ENCODE assay signal across 9 mouse cellular contexts in the genomic region with DNA sequence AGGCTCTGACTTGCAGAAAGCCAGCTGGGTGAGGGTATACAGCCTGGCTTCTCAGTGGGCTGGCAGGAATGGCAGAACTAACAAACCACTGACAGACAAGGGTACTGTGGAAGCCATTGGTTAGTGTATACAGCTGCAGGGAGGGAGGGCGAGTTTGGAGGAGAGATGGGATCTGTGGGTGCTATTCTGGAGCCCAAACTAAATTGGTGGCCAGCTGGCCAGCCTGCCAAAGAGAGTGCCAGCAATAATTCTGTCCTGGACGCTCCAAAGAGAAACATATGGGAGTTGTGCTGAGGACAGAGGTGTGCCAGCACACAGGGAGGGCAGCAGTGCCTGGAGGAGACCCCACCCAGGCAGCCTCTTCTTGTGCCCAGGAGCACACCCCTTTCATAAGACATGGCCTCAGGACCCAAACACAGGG. TPM values are rescaled to one million over a fixed set of nuclear protein-coding genes. Genes with fewer than 3 reads are reported as not detected.
DNase-seq lines count a peak whose midpoint lies in the region; ATAC-seq lines count a peak whose summit lies in the region.
"Had no signal": no experiment of that assay in that cellular context is flagged by ENCODE, and none has a peak within 500 bp of the region (broad histone marks: within the 10 kb centered on the region; RNA-seq: fewer than 3 reads in every experiment).

No protein-coding gene starts in this region.

- H3K4me3 ChIP-seq in kidney, embryonic 16.5 days (ENCODE audit: low read length), result peak overlapping the region; percentile 16
- no peak overlapping the region for H3K4me3 ChIP-seq in embryonic facial prominence, embryonic 14.5 days (ENCODE audit: low read depth, low read length)
- H3K4me3 ChIP-seq in hindbrain, embryonic 12.5 days, result no peak overlapping the region
- H3K4me3 ChIP-seq in midbrain, embryonic 13.5 days (replicated peaks), result no peak overlapping the region

- H3K36me3 ChIP-seq in kidney, embryonic 16.5 days (ENCODE audit: insufficient read depth, low read length), result no peaks in the 10 kb centered on the region
- H3K36me3 ChIP-seq in embryonic facial prominence, embryonic 14.5 days (ENCODE audit: control insufficient read depth, insufficient read depth, low read length), result peaks cover 13% of the 10 kb centered on the region
- H3K36me3 ChIP-seq in hindbrain, embryonic 12.5 days, result 0 out of 2 replicates have a peak, but pooled peaks cover 7% of the 10 kb centered on the region
- peaks cover 44% of the 10 kb centered on the region for H3K36me3 ChIP-seq in midbrain, embryonic 13.5 days

- no peaks in the 10 kb centered on the region for H3K27me3 ChIP-seq in kidney, embryonic 16.5 days (ENCODE audit: insufficient read depth, low read length)
- no peaks in the 10 kb centered on the region for H3K27me3 ChIP-seq in embryonic facial prominence, embryonic 14.5 days (replicated peaks; ENCODE audit: control insufficient read depth, insufficient read depth, low read length)
- H3K27me3 ChIP-seq in hindbrain, embryonic 12.5 days, result no peaks in the 10 kb centered on the region
- H3K27me3 ChIP-seq in midbrain, embryonic 13.5 days, result no peaks in the 10 kb centered on the region

- 70% methylated on average over 2 of the region's 2 CpGs for WGBS in kidney, embryonic 16.5 days
- 65% methylated on average over 2 of the region's 2 CpGs for WGBS in embryonic facial prominence, embryonic 14.5 days
- 76% methylated on average over 2 of the region's 2 CpGs for WGBS in hindbrain, embryonic 12.5 days
- 89% methylated on average over 2 of the region's 2 CpGs for WGBS in midbrain, embryonic 13.5 days

- H3K9me3 ChIP-seq in kidney, embryonic 16.5 days (ENCODE audit: low read length), result no peaks in the 10 kb centered on the region
- no peaks in the 10 kb centered on the region for H3K9me3 ChIP-seq in embryonic facial prominence, embryonic 14.5 days (ENCODE audit: control insufficient read depth, low read length)
- H3K9me3 ChIP-seq in hindbrain, embryonic 12.5 days (replicated peaks), result no peaks in the 10 kb centered on the region
- no peaks in the 10 kb centered on the region for H3K9me3 ChIP-seq in midbrain, embryonic 13.5 days

- peak overlapping the region; percentile 62 for H3K9ac ChIP-seq in kidney, embryonic 16.5 days (replicated peaks; ENCODE audit: low read length)
- peak overlapping the region; percentile 39 for H3K9ac ChIP-seq in embryonic facial prominence, embryonic 14.5 days (ENCODE audit: low read depth, low read length)
- H3K9ac ChIP-seq in hindbrain, embryonic 12.5 days, result 0 out of 2 replicates have a peak overlapping the region, but pooled peaks have one; percentile 19
- no peak overlapping the region for H3K9ac ChIP-seq in midbrain, embryonic 13.5 days (replicated peaks)

- peak overlapping the region; percentile 94 for H3K27ac ChIP-seq in kidney, embryonic 16.5 days (ENCODE audit: low read length)
- H3K27ac ChIP-seq in embryonic facial prominence, embryonic 14.5 days (replicated peaks; ENCODE audit: low read depth, low read length), result peak overlapping the region; percentile 65
- peak overlapping the region; percentile 65 for H3K27ac ChIP-seq in hindbrain, embryonic 12.5 days
- H3K27ac ChIP-seq in midbrain, embryonic 13.5 days, result peak overlapping the region; percentile 74
- H3K27ac ChIP-seq: macrophage had no signal

- ATAC-seq in kidney, embryonic 16.5 days (ENCODE audit: low FRiP score, low TSS enrichment), result no peak
- no peak; the same call in 1 of the 2 replicates for ATAC-seq in embryonic facial prominence, embryonic 14.5 days (ENCODE audit: low read depth)
- ATAC-seq in hindbrain, embryonic 12.5 days (ENCODE audit: low FRiP score), result no peak; the same call in 1 of the 2 replicates
- ATAC-seq in midbrain, embryonic 13.5 days, result peak; percentile 3; the same call in 1 of the 2 replicates

- no peak for DNase-seq in kidney, adult 18-20 months
- no peak for DNase-seq in embryonic facial prominence, embryonic 14.5 days (ENCODE audit: low spot score)
- no peak for DNase-seq in testis, postnatal 10 days (ENCODE audit: low spot score)
- no peak for DNase-seq in embryo, embryonic 10 days (ENCODE audit: low spot score)
- DNase-seq in thymus, postnatal 14 days, result no peak

- H3K4me2 ChIP-seq in kidney, embryonic 16.5 days (replicated peaks; ENCODE audit: low read depth, low read length), result peak overlapping the region; percentile 41
- H3K4me2 ChIP-seq in embryonic facial prominence, embryonic 14.5 days (ENCODE audit: low read depth, low read length), result peak overlapping the region; percentile 16; the same call in 1 of the 2 replicates
- no peak overlapping the region for H3K4me2 ChIP-seq in hindbrain, embryonic 12.5 days (replicated peaks)
- H3K4me2 ChIP-seq in midbrain, embryonic 13.5 days (replicated peaks), result no peak overlapping the region

- H3K4me1 ChIP-seq in kidney, embryonic 16.5 days (ENCODE audit: insufficient read depth, low read length), result peaks cover 21% of the 10 kb centered on the region
- peaks cover 10% of the 10 kb centered on the region for H3K4me1 ChIP-seq in embryonic facial prominence, embryonic 14.5 days (ENCODE audit: control insufficient read depth, insufficient read depth, low read length)
- peaks cover 18% of the 10 kb centered on the region for H3K4me1 ChIP-seq in hindbrain, embryonic 12.5 days
- H3K4me1 ChIP-seq in midbrain, embryonic 13.5 days (replicated peaks), result peaks cover 24% of the 10 kb centered on the region

RNA-seq across cellular contexts. Expression of a gene that starts 50.8 kb away (rescaled TPM):
- polyA plus RNA-seq in kidney, embryonic 16.5 days (2015; fragmentation: Nextera tagmentation; extraction: Ambion mirVana), result 15.7 and 16.4 TPM in 2 replicates
- 22.9 and 23.9 TPM in 2 replicates for polyA plus RNA-seq in embryonic facial prominence, embryonic 14.5 days (2014; fragmentation: Nextera tagmentation; extraction: Ambion mirVana)
- polyA plus RNA-seq in hindbrain, embryonic 12.5 days (2016; fragmentation: Nextera tagmentation; extraction: Ambion mirVana), result 54.6 and 56.0 TPM in 2 replicates
- polyA plus RNA-seq in midbrain, embryonic 13.5 days (2015; fragmentation: Nextera tagmentation; extraction: Ambion mirVana), result 76.4 and 91.1 TPM in 2 replicates

Comparison
In these comparisons a context has a peak if more than half of its experiments do, and no peak if none do; other contexts are left out.
1. H3K4me2 ChIP-seq: peak in kidney, embryonic 16.5 days (single experiment) and embryonic facial prominence, embryonic 14.5 days (single experiment); none in hindbrain, embryonic 12.5 days (single experiment) and midbrain, embryonic 13.5 days (single experiment).
2. Peak in every context shown above with its lines, with median percentiles within 50 percentile points of each other: H3K27ac ChIP-seq.